Mouse (Mus musculus) kidney, embryonic 16.5 days (tissue): ENCODE results near the gene Krt27. TPM values are rescaled to one million over a fixed set of nuclear protein-coding genes. Genes with fewer than 3 reads are reported as not detected.

Source experiments
- polyA plus RNA-seq: library from polyadenylated mRNA; unstranded; fragments of >200 nt; fragmentation: Nextera tagmentation; extraction: Ambion mirVana; gene quantifications from 2 replicates; pipeline ENCODE4 v1.2.1, GENCODE M21; 2015

Gene Krt27
- polyA plus RNA-seq, 1 experiment from 2014 or later, result not detected

Other genes starting within 250 kb of the Krt27 start
- gene Ccr7, start 196.0 kb downstream of the Krt27 start, polyA plus RNA-seq, result 0.19 and 0.41 TPM in 2 replicates
- 260 and 277 TPM in 2 replicates for gene Smarce1, start 120.1 kb downstream of the Krt27 start, polyA plus RNA-seq
- gene Krt222, start 107.0 kb downstream of the Krt27 start, polyA plus RNA-seq, result 0.26 and 0.31 TPM in 2 replicates
- gene Krt24, start 65.8 kb downstream of the Krt27 start, polyA plus RNA-seq, result not detected in 2 replicates
- not detected in 2 replicates for gene Krt25, start 28.2 kb downstream of the Krt27 start, polyA plus RNA-seq
- gene Krt26, start 13.1 kb downstream of the Krt27 start, polyA plus RNA-seq, result not detected in 2 replicates
- gene Krt28, start 23.8 kb upstream of the Krt27 start, polyA plus RNA-seq, result 0.12 and 0.35 TPM in 2 replicates
- 18.4 and 20.7 TPM in 2 replicates for gene Krt10, start 38.3 kb upstream of the Krt27 start, polyA plus RNA-seq
- gene Krt12, start 71.2 kb upstream of the Krt27 start, polyA plus RNA-seq, result 0.09 TPM in 2 replicates
- 1.5 and 1.8 TPM in 2 replicates for gene Krt20, start 87.0 kb upstream of the Krt27 start, polyA plus RNA-seq
- gene Krt23, start 142.0 kb upstream of the Krt27 start, polyA plus RNA-seq, result 22.2 and 22.3 TPM in 2 replicates
- gene Krt39, start 170.2 kb upstream of the Krt27 start, polyA plus RNA-seq, result 0.21 and 0.60 TPM in 2 replicates
- gene Krt40, start 192.1 kb upstream of the Krt27 start, polyA plus RNA-seq, result not detected in 2 replicates
- gene Krtap3-3, start 199.8 kb upstream of the Krt27 start, polyA plus RNA-seq, result not detected in 2 replicates
- not detected in 2 replicates for gene Krtap3-2, start 205.7 kb upstream of the Krt27 start, polyA plus RNA-seq
- gene Gm11939, start 208.4 kb upstream of the Krt27 start, polyA plus RNA-seq, result not detected in 2 replicates
- not detected in 2 replicates for gene Krtap3-1, start 215.5 kb upstream of the Krt27 start, polyA plus RNA-seq
- gene Krtap1-5, start 229.9 kb upstream of the Krt27 start, polyA plus RNA-seq, result not detected in 2 replicates
- gene Krtap1-4, start 232.6 kb upstream of the Krt27 start, polyA plus RNA-seq, result not detected in 2 replicates
- not detected in 2 replicates for gene Krtap1-3, start 240.2 kb upstream of the Krt27 start, polyA plus RNA-seq
- gene Krtap9-3, start 247.0 kb upstream of the Krt27 start, polyA plus RNA-seq, result not detected in 2 replicates